Mouse (Mus musculus) hindbrain, embryonic 10.5 days (tissue): ENCODE data around the gene Gtf2f2. TPM values are rescaled to one million over a fixed set of nuclear protein-coding genes. Genes with fewer than 3 reads are reported as not detected.

Experiments
- DNase-seq: peaks from one replicate; pipeline ENCODE4 v3.0.0-alpha.2; 2017; ENCODE audit warnings: low spot score
- H3K27ac ChIP-seq: fragments of 300-500 bp; sonication (generic); 2 replicates; pipeline ENCODE4 v1.5.1; 2016; ENCODE audit warnings: mild to moderate bottlenecking, moderate library complexity
- H3K27me3 ChIP-seq: fragments of 300-500 bp; sonication (generic); 2 replicates; pipeline ENCODE4 v1.6.1; 2016; ENCODE audit warnings: mild to moderate bottlenecking; ENCODE audit not compliant: poor library complexity, insufficient read depth, severe bottlenecking
- H3K36me3 ChIP-seq: fragments of 300-500 bp; sonication (generic); 2 replicates; pipeline ENCODE4 v1.6.1; 2016; ENCODE audit warnings: mild to moderate bottlenecking, moderate library complexity
- H3K4me1 ChIP-seq: fragments of 300-500 bp; sonication (generic); replicated peaks from 2 replicates; pipeline ENCODE4 v1.6.1; 2016; ENCODE audit warnings: mild to moderate bottlenecking
- H3K4me3 ChIP-seq: fragments of 300-500 bp; sonication (generic); 2 replicates; pipeline ENCODE4 v1.5.1; 2016; ENCODE audit warnings: mild to moderate bottlenecking, moderate library complexity
- H3K9me3 ChIP-seq: fragments of 300-500 bp; sonication (generic); 2 replicates; pipeline ENCODE4 v1.6.1; 2016; ENCODE audit warnings: mild to moderate bottlenecking, moderate library complexity
- WGBS: fragments of 180-500 bp; shearing (Covaris S2); methylation state at CpG from one replicate; pipeline ENCODE4 v1.1.7; 2016; 5-methylcytosine and 5-hydroxymethylcytosine counted together
- polyA plus RNA-seq: library from polyadenylated mRNA; unstranded; fragments of >200 nt; fragmentation: Nextera tagmentation; extraction: Ambion mirVana; gene quantifications from 2 replicates; pipeline ENCODE4 v1.2.1, GENCODE M21; 2016

The Gtf2f2 gene
- polyA plus RNA-seq, 1 experiment from 2014 or later: 47.8 TPM

DNA sequence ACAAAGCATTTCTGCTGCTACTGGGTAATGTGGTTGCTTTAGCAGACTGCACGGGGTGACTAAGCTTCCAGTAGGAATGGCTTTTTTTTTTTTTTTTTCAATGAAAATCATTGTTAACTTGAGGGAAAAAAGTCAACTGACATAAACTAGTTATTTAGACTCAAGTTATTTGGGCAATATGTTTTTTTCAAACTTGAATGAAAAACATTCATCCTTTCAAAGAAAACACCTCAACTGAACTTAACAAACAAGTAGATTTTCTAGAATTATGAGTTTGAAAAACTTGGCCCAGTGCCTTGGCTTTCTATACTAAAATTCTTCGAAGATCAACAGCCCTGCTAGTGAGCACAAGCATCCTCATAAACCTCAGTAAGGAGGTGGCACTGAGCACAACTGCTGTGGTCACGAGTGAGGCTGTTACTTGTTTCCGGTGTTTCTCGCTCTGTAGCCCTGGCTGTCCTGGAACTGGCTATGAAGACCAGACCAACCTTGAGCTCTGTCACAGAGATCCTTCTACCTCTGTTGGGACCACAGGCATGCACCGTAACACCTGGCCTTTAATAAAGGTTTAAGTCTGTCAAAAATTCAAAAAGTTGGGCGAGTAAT is 23.7 kb downstream of the Gtf2f2 start:
- H3K9me3 ChIP-seq: no peaks in the 10 kb centered on the region
- WGBS: 91% methylated on average over 7 of the region's 7 CpGs
- peaks cover 6% of the 10 kb centered on the region; the same call in 1 of the 2 replicates for H3K4me1 ChIP-seq
- H3K36me3 ChIP-seq: peaks cover 9% of the 10 kb centered on the region
- H3K27me3 ChIP-seq: no peaks in the 10 kb centered on the region
- no peak overlapping the region for H3K4me3 ChIP-seq
- no peak overlapping the region for H3K27ac ChIP-seq
- no peak for DNase-seq

DNA sequence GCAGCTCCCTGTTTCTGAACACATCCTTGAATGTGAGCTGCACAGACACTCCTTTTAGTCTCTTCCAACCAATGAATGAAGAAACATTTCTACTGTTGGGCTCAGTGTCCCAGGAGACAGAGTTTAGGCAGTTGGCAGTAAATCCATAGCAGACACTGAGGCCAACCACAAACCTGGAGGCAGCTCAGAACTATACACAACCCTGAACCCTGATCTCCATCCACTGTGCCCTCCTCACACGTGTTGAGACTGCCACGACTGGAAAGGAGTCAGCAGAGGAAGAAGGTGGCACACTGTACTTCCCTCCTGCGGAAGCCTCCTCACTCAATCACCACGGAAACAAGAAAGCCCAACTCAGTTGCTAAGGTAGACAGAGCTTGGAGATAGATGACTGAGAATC is 25.6 kb downstream of the Gtf2f2 start:
- Histone ChIP-seq H3K4me3 (no peak overlapping the region), H3K9me3 (no peaks in the 10 kb centered on the region), H3K27me3 (no peaks in the 10 kb centered on the region), H3K27ac (no peak overlapping the region), H3K4me1 (peaks cover 6% of the 10 kb centered on the region; the same call in 1 of the 2 replicates), H3K36me3 (peaks cover 3% of the 10 kb centered on the region)
- whole genome bisulfite sequencing: 71% methylated on average over 4 of the region's 4 CpGs
- no peak for DNase-seq

DNA sequence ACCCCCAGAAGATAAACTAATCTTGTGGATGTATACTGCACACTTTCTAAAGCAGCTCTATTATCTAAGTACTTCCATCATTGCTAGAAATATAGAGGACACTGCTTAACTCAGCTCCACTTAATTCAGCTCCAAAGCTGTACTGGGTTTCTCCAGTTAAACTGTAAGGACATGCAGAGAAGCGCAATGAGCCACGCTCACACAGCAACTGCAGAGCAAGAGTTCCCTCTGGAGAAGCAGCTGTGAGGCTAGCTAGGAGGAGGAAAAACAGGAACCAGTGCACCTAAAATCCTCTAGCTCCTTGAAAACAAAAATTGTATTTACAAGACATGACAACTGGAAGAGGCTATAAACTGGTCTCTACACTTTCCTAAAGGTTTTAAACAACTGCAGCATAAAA is 26.8 kb downstream of the Gtf2f2 start:
- no peak for DNase-seq
- 90% methylated on average over 2 of the region's 2 CpGs for WGBS
- Histone ChIP-seq H3K27me3 (no peaks in the 10 kb centered on the region), H3K4me1 (peaks cover 6% of the 10 kb centered on the region; the same call in 1 of the 2 replicates), H3K36me3 (peaks cover 3% of the 10 kb centered on the region), H3K9me3 (no peaks in the 10 kb centered on the region), H3K27ac (no peak overlapping the region), H3K4me3 (no peak overlapping the region)

DNA sequence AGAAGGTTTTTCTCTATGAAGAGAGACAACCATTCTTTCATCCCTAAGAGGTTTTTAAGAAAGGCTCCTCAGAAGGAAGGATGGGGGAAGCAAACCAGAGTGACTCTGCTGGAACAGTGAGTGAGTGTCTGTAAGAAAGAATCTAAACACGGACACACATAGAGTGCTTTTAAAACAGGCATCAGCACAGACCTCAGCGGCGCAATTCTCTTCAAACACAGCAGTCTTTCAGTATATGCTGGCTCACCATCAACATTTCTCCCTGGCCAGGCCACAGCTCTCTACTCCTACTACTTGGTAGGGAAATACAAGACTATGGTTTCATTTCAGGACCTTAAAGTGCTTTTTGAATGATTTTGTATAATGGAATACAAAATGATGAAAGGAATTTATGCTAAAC is 29.4 kb downstream of the Gtf2f2 start:
- 96% methylated on average over 3 of the region's 3 CpGs for WGBS
- Histone ChIP-seq H3K27ac (no peak overlapping the region), H3K36me3 (peaks cover 3% of the 10 kb centered on the region; the same call in 1 of the 2 replicates), H3K9me3 (no peaks in the 10 kb centered on the region), H3K4me3 (no peak overlapping the region), H3K27me3 (no peaks in the 10 kb centered on the region), H3K4me1 (peaks cover 6% of the 10 kb centered on the region; the same call in 1 of the 2 replicates)
- DNase-seq: no peak

DNA sequence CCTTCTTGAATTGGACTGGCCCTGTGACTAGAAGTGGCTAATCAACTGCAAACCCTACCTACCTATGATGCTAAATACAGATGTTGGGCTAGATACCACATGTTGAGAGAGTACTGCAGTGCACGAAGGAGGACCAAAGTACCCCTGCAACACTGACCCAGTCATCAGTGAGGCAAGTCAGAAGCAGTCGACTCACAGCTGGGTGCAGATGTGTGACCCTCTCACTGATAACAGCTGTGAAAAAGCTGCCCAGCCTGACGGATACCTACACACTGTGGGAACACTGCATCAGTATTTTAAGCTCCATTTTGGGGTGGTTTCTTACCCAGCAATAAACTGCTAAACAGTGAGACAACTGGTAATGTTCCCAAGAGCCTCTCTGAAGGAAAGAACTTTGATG is 34.6 kb downstream of the Gtf2f2 start:
- Histone ChIP-seq H3K36me3 (no peaks in the 10 kb centered on the region), H3K4me3 (no peak overlapping the region), H3K9me3 (no peaks in the 10 kb centered on the region), H3K4me1 (no peaks in the 10 kb centered on the region), H3K27ac (no peak overlapping the region), H3K27me3 (no peaks in the 10 kb centered on the region)
- DNase-seq: no peak
- 57% methylated on average over 3 of the region's 3 CpGs for WGBS

DNA sequence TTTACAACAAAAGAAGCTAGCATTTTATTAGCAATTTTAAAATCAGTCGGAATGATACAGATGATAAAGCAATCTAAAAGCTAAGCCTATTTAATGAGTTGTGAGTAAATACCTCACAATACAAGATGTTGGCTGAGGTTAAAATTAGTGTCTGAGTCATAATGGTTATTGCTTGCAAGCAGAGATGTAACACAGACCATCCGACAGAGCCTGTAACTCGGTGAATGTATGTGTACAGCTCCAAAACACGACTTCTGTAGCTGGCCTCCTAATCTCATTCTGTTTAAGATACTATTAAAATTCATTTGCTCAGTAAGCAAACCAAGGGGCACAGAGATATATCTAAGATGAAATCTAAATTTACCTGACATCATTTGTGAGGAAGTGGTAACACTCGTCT is 43.4 kb downstream of the Gtf2f2 start:
- 94% methylated on average over 5 of the region's 5 CpGs for WGBS
- H3K27ac ChIP-seq: no peak overlapping the region

DNA sequence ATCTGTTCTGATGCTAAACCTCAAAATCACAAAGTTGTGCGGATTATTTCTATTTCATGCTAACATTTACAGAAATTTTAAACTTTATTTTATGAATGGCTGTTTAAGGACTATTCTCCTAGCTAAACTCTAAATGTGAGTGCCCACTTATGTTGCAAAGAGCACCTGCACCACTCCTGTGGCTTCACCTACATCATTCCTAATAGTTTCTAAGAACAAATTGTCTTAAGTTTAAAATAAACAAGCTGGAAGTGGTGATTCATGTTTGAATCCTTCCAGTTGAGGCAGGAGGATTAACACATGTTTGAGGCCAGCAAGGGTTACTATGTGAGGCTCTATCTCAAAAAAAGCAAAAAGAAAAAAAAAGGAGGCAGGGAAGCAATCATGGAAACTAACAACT is 46.2 kb downstream of the Gtf2f2 start:
- DNase-seq: no peak
- no peak overlapping the region for H3K27ac ChIP-seq
- 88% methylated on average over 1 of the region's 1 CpGs for WGBS
- no peaks in the 10 kb centered on the region for H3K36me3 ChIP-seq
- no peaks in the 10 kb centered on the region for H3K4me1 ChIP-seq
- no peak overlapping the region for H3K4me3 ChIP-seq
- no peaks in the 10 kb centered on the region for H3K9me3 ChIP-seq
- H3K27me3 ChIP-seq: no peaks in the 10 kb centered on the region

More for the DNA sequence above, 43.4 kb downstream of the Gtf2f2 start:
- Histone ChIP-seq H3K9me3 (no peaks in the 10 kb centered on the region), H3K4me3 (no peak overlapping the region), H3K4me1 (no peaks in the 10 kb centered on the region), H3K27me3 (no peaks in the 10 kb centered on the region), H3K36me3 (no peaks in the 10 kb centered on the region)
- no peak for DNase-seq

DNA sequence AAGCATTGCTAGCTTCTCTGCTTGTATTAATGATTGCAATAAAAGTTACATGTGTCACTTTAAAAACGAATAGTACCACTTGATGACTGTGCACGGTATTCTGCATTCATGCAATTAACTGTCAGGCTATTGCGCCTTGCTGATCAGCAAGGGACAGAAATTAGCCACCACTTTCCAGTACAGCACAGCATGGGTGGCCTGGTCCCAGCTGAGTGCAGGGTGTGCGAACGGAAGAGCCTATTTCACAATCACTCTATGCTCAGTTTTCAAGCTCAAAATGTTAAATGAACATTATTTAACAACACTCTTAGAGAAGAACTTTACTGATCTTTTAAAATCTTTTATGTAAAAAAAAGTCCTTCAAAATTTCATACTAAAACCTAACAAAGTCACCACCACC is 46.7 kb downstream of the Gtf2f2 start:
- no peak overlapping the region for H3K27ac ChIP-seq
- DNase-seq: no peak
- H3K9me3 ChIP-seq: no peaks in the 10 kb centered on the region
- 83% methylated on average over 5 of the region's 5 CpGs for WGBS
- no peak overlapping the region for H3K4me3 ChIP-seq
- H3K27me3 ChIP-seq: no peaks in the 10 kb centered on the region
- no peaks in the 10 kb centered on the region for H3K36me3 ChIP-seq
- H3K4me1 ChIP-seq: no peaks in the 10 kb centered on the region

DNA sequence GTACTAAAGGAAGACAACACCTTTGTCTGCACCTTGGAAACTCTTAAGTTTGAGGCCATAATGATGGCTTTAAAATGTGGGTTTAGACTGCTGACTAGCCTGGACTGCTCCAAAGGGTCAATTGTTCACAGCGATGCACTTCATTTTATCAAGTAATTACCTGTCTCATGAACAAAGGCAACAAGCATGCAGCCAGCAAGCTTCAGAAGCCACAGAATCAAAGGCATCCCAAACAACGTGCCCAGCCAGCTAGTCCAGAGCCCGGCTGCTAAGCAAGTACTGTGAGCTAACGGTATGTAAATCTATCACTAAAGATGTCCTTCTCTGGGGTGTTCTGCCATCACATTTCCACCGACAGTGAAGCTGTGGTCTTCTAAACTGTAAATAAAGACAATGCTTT is 47.5 kb downstream of the Gtf2f2 start:
- no peaks in the 10 kb centered on the region for H3K27me3 ChIP-seq
- no peak overlapping the region for H3K27ac ChIP-seq
- no peaks in the 10 kb centered on the region for H3K9me3 ChIP-seq
- DNase-seq: no peak
- WGBS: 70% methylated on average over 5 of the region's 5 CpGs
- no peaks in the 10 kb centered on the region for H3K4me1 ChIP-seq
- H3K36me3 ChIP-seq: no peaks in the 10 kb centered on the region
- no peak overlapping the region for H3K4me3 ChIP-seq

DNA sequence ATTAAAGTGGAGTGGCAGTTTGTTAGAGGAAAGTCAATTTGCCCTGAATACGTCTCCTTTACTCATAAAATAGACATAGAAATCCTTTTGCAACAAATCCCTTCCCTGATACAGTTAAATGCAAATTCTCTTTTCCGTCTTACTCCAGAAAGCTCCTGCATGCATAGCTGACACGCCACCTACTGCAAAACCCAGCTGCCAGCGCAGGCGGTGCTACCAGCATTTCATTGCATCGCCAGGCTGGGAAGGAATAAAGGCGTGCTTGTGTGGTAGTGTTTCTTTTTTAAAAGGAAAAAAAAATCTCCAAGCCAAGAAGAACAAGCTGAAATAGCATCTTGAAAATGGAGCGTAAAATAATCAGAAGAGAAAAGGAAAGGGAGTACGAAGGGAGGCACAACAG is 48.4 kb downstream of the Gtf2f2 start:
- no peaks in the 10 kb centered on the region for H3K4me1 ChIP-seq
- 89% methylated on average over 9 of the region's 9 CpGs for WGBS
- DNase-seq: no peak
- no peak overlapping the region for H3K27ac ChIP-seq
- no peaks in the 10 kb centered on the region for H3K27me3 ChIP-seq
- no peaks in the 10 kb centered on the region for H3K9me3 ChIP-seq
- H3K4me3 ChIP-seq: no peak overlapping the region
- H3K36me3 ChIP-seq: no peaks in the 10 kb centered on the region

DNA sequence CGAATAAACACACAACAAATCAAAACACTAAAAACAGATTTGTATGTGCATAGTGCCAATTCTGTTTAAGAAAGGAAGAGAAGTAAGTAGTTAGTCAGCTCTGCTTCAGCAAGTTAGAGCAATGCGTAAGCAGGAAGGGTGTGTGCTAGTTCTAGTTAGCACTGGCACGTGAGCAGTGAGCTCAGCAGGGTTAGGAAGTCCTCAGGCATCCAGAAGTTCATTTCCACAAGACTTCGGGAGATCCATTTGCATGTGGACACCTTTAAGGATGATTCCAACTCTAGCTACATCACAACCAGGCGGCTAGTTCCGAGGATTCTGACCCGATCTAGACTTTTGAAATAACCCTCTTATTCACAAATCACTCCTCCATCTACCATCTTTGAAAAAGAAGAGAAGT is 55.9 kb downstream of the Gtf2f2 start, which contains the start of gene Kctd4:
Gene Kctd4 (plus strand): TSS at position 244 of the 400 bp plus-strand sequence.
- no peaks in the 10 kb centered on the region; the same call in 1 of the 2 replicates for H3K4me1 ChIP-seq
- H3K4me3 ChIP-seq: no peak within 1 kb of the TSS
- no peaks in the 10 kb centered on the region for H3K9me3 ChIP-seq
- no peaks in the 10 kb centered on the region for H3K27me3 ChIP-seq
- DNase-seq: no peak
- 92% methylated on average over 7 of the region's 7 CpGs for WGBS
- no peaks in the 10 kb centered on the region for H3K36me3 ChIP-seq
- no peak within 1 kb of the TSS for H3K27ac ChIP-seq

DNA sequence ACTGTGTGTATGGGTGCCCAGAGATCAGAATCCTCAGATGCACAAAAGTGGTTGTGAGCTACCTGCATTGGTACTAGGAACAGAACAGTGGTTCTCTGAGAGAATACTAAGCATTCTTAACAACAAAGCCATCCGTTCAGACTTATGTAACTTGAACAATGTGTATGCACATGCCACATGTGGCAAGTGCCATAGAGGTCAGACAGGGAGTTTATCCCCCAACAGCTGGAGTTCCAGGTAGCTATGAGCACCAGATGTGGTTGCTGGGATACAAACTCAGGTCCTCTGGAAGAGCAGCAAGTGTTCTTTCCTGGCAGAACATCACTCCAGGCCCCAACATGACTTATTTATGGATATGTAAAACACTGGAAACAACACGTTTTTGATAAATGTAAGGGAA is 57.7 kb downstream of the Gtf2f2 start:
- DNase-seq: no peak
- no peaks in the 10 kb centered on the region for H3K27me3 ChIP-seq
- WGBS: 68% methylated on average over 2 of the region's 2 CpGs
- H3K36me3 ChIP-seq: no peaks in the 10 kb centered on the region
- H3K4me3 ChIP-seq: no peak overlapping the region
- no peaks in the 10 kb centered on the region for H3K9me3 ChIP-seq
- no peaks in the 10 kb centered on the region; the same call in 1 of the 2 replicates for H3K4me1 ChIP-seq
- no peak overlapping the region for H3K27ac ChIP-seq

DNA sequence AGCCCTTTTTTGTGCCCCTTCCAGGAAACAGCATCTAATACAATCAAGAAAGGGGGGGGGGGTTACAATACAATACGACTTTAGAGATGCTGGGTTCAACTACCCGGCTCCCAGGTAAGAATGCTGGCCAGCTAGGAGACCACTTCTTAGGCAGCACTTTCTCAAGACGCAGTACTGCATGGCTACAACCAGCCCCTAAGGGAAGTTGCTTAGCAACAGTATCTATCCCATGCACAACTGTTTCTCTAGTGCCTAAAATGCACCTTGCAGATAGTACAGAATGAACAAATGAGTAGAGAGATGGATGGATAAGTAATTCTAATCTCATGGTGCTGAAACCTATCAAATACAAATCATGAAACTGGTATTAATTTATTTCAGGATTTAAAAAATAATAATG is 63.0 kb downstream of the Gtf2f2 start:
- Histone ChIP-seq H3K27ac (no peak overlapping the region), H3K9me3 (no peaks in the 10 kb centered on the region), H3K36me3 (no peaks in the 10 kb centered on the region), H3K4me3 (no peak overlapping the region), H3K27me3 (no peaks in the 10 kb centered on the region), H3K4me1 (no peaks in the 10 kb centered on the region)
- DNase-seq: no peak
- 63% methylated on average over 3 of the region's 3 CpGs for WGBS

DNA sequence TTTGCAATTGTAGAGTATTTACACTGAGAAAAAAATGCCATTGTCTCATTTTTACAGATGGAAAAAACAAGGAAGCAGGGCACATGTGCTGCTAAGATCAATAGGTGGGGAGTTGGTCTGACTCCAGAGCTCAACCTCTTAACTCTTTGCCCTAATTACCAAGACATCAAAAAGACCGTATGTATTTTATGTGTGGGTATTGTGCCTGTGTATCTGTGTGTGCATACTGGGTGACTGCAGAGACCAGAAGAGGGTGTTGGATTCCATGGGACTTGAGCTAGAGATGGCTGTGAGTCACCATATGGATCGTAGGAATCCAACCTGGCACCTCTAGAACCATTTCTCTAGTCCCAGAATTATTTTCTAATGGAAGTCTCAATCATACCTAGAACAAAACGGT is 68.3 kb downstream of the Gtf2f2 start:
- DNase-seq: no peak
- 0 out of 2 replicates have a peak, but pooled peaks cover 4% of the 10 kb centered on the region for H3K36me3 ChIP-seq
- 90% methylated on average over 3 of the region's 3 CpGs for WGBS

More for the DNA sequence above, 68.3 kb downstream of the Gtf2f2 start:
- Histone ChIP-seq H3K4me1 (no peaks in the 10 kb centered on the region), H3K9me3 (no peaks in the 10 kb centered on the region), H3K4me3 (no peak overlapping the region), H3K27me3 (no peaks in the 10 kb centered on the region), H3K27ac (no peak overlapping the region)
